Mouse (Mus musculus): Measurements from ENCODE around the gene Retnlg. TPM values are rescaled to one million over a fixed set of nuclear protein-coding genes. Genes with fewer than 3 reads are reported as not detected.
A peak's percentile ranks its signal among the peaks of the same experiment; 100 is the strongest.

Gene Retnlg
- total RNA-seq, 1 experiment = not detected

GRCm38 (mm10) chr16:48869671-48870070, 2.8 kb upstream of the Retnlg start:
- H3K9me3 ChIP-seq (ENCODE audit: control insufficient read depth, insufficient read depth, low read depth, low read length) = no peaks in the 10 kb centered on the region
- in situ Hi-C loops (cut with MboI; ENCODE audit: low sequenced_read_pairs in 2 of 2, unreplicated experiment in 2 of 2) = no loop called here

GRCm38 (mm10) chr16:48871754-48872153, 667 bp upstream of the Retnlg start:
- DNase-seq (ENCODE audit: low read depth, low spot score) = no peak
- Histone ChIP-seq H3K36me3 (ENCODE audit: control insufficient read depth, insufficient read depth, low read length, poor library complexity, severe bottlenecking) (no peaks in the 10 kb centered on the region), H3K9ac (ENCODE audit: insufficient read depth, low read depth, low read length, poor library complexity, severe bottlenecking) (no peak overlapping the region), H3K4me1 (ENCODE audit: control insufficient read depth in 2 of 2, insufficient read depth in 2 of 2, low read length in 2 of 2, poor library complexity in 1 of 2) (peaks cover 0 to 3% of the 10 kb centered on the region in 2 experiments; a peak in 2 of 4 replicates), H3K27ac (ENCODE audit: insufficient read depth, low read depth, low read length, poor library complexity, severe bottlenecking) (no peak overlapping the region), H3K9me3 (ENCODE audit: control insufficient read depth, insufficient read depth, low read depth, low read length) (no peaks in the 10 kb centered on the region), H3K4me3 (ENCODE audit: insufficient read depth in 1 of 2, low read depth in 1 of 2, low read length in 2 of 2, poor library complexity in 1 of 2, severe bottlenecking in 1 of 2) (no peak overlapping the region)
- in situ Hi-C loops (cut with MboI; ENCODE audit: low sequenced_read_pairs in 2 of 2, unreplicated experiment in 2 of 2) = no loop called here
- TF ChIP-seq ZC3H11A (IDR thresholded peaks at IDR 0.05; ENCODE audit: borderline replicate concordance, low read depth, low read length) (no peak), MAFK (IDR thresholded peaks at IDR 0.05; ENCODE audit: insufficient read depth, low read depth, low read length) (no peak), HCFC1 (IDR thresholded peaks at IDR 0.05; ENCODE audit: borderline replicate concordance, insufficient read depth, low read length) (no peak), CHD2 (IDR thresholded peaks at IDR 0.05; ENCODE audit: low read depth, low read length) (no peak), ZNF384 (IDR thresholded peaks at IDR 0.05; ENCODE audit: low read depth, low read length) (no peak)

More at GRCm38 (mm10) chr16:48869671-48870070, 2.8 kb upstream of the Retnlg start:
- H3K9ac ChIP-seq (ENCODE audit: insufficient read depth, low read depth, low read length, poor library complexity, severe bottlenecking) = no peak overlapping the region
- no peaks in the 10 kb centered on the region for H3K36me3 ChIP-seq (ENCODE audit: control insufficient read depth, insufficient read depth, low read length, poor library complexity, severe bottlenecking)
- peaks cover 0 to 3% of the 10 kb centered on the region in 2 experiments; a peak in 2 of 4 replicates for H3K4me1 ChIP-seq (ENCODE audit: control insufficient read depth in 2 of 2, insufficient read depth in 2 of 2, low read length in 2 of 2, poor library complexity in 1 of 2)
- peak; percentile 28 for DNase-seq (ENCODE audit: low read depth, low spot score)
- H3K27ac ChIP-seq (ENCODE audit: insufficient read depth, low read depth, low read length, poor library complexity, severe bottlenecking) = no peak overlapping the region
- no peak for TF ChIP-seq ZC3H11A (IDR thresholded peaks at IDR 0.05; ENCODE audit: borderline replicate concordance, low read depth, low read length)
- no peak for TF ChIP-seq CHD2 (IDR thresholded peaks at IDR 0.05; ENCODE audit: low read depth, low read length)
- no peak for TF ChIP-seq ZNF384 (IDR thresholded peaks at IDR 0.05; ENCODE audit: low read depth, low read length)
- no peak for TF ChIP-seq MAFK (IDR thresholded peaks at IDR 0.05; ENCODE audit: insufficient read depth, low read depth, low read length)
- no peak for TF ChIP-seq HCFC1 (IDR thresholded peaks at IDR 0.05; ENCODE audit: borderline replicate concordance, insufficient read depth, low read length)
- H3K4me3 ChIP-seq (ENCODE audit: insufficient read depth in 1 of 2, low read depth in 1 of 2, low read length in 2 of 2, poor library complexity in 1 of 2, severe bottlenecking in 1 of 2) = no peak overlapping the region

- no peak for TF ChIP-seq ZNF384 (IDR thresholded peaks at IDR 0.05; ENCODE audit: low read depth, low read length)
- no peak for TF ChIP-seq MAFK (IDR thresholded peaks at IDR 0.05; ENCODE audit: insufficient read depth, low read depth, low read length)
- no peak for TF ChIP-seq CHD2 (IDR thresholded peaks at IDR 0.05; ENCODE audit: low read depth, low read length)
- no peak for TF ChIP-seq ZC3H11A (IDR thresholded peaks at IDR 0.05; ENCODE audit: borderline replicate concordance, low read depth, low read length)
- TF ChIP-seq HCFC1 (IDR thresholded peaks at IDR 0.05; ENCODE audit: borderline replicate concordance, insufficient read depth, low read length) = no peak
- H3K9ac ChIP-seq (ENCODE audit: insufficient read depth, low read depth, low read length, poor library complexity, severe bottlenecking) = no peak overlapping the region
- no peaks in the 10 kb centered on the region for H3K9me3 ChIP-seq (ENCODE audit: control insufficient read depth, insufficient read depth, low read depth, low read length)
- in situ Hi-C loops (cut with MboI; ENCODE audit: low sequenced_read_pairs in 2 of 2, unreplicated experiment in 2 of 2) = no loop called here
- no peaks in the 10 kb centered on the region for H3K36me3 ChIP-seq (ENCODE audit: control insufficient read depth, insufficient read depth, low read length, poor library complexity, severe bottlenecking)
- no peak overlapping the region for H3K4me3 ChIP-seq (ENCODE audit: insufficient read depth in 1 of 2, low read depth in 1 of 2, low read length in 2 of 2, poor library complexity in 1 of 2, severe bottlenecking in 1 of 2)
- H3K4me1 ChIP-seq (ENCODE audit: control insufficient read depth in 2 of 2, insufficient read depth in 2 of 2, low read length in 2 of 2, poor library complexity in 1 of 2) = no peaks in the 10 kb centered on the region
- no peak overlapping the region for H3K27ac ChIP-seq (ENCODE audit: insufficient read depth, low read depth, low read length, poor library complexity, severe bottlenecking)
- DNase-seq (ENCODE audit: low read depth, low spot score) = no peak
These were observed 18.3 kb downstream of the Retnlg start for GRCm38 (mm10) chr16:48890733-48891132.

- in situ Hi-C loops (cut with MboI; ENCODE audit: low sequenced_read_pairs in 2 of 2, unreplicated experiment in 2 of 2) = no loop called here
- TF ChIP-seq MAFK (IDR thresholded peaks at IDR 0.05; ENCODE audit: insufficient read depth, low read depth, low read length) = no peak
- no peak for TF ChIP-seq ZC3H11A (IDR thresholded peaks at IDR 0.05; ENCODE audit: borderline replicate concordance, low read depth, low read length)
- TF ChIP-seq ZNF384 (IDR thresholded peaks at IDR 0.05; ENCODE audit: low read depth, low read length) = no peak
- no peak for TF ChIP-seq CHD2 (IDR thresholded peaks at IDR 0.05; ENCODE audit: low read depth, low read length)
- no peak for TF ChIP-seq HCFC1 (IDR thresholded peaks at IDR 0.05; ENCODE audit: borderline replicate concordance, insufficient read depth, low read length)
- Histone ChIP-seq H3K9me3 (ENCODE audit: control insufficient read depth, insufficient read depth, low read depth, low read length) (no peaks in the 10 kb centered on the region), H3K9ac (ENCODE audit: insufficient read depth, low read depth, low read length, poor library complexity, severe bottlenecking) (no peak overlapping the region), H3K4me3 (ENCODE audit: insufficient read depth in 1 of 2, low read depth in 1 of 2, low read length in 2 of 2, poor library complexity in 1 of 2, severe bottlenecking in 1 of 2) (no peak overlapping the region), H3K36me3 (ENCODE audit: control insufficient read depth, insufficient read depth, low read length, poor library complexity, severe bottlenecking) (no peaks in the 10 kb centered on the region), H3K4me1 (ENCODE audit: control insufficient read depth in 2 of 2, insufficient read depth in 2 of 2, low read length in 2 of 2, poor library complexity in 1 of 2) (no peaks in the 10 kb centered on the region), H3K27ac (ENCODE audit: insufficient read depth, low read depth, low read length, poor library complexity, severe bottlenecking) (no peak overlapping the region)
- no peak for DNase-seq (ENCODE audit: low read depth, low spot score)
These were observed 27.4 kb downstream of the Retnlg start for GRCm38 (mm10) chr16:48899868-48900267.

GRCm38 (mm10) chr16:48911184-48911583, 38.8 kb downstream of the Retnlg start:
- Histone ChIP-seq H3K9ac (ENCODE audit: insufficient read depth, low read depth, low read length, poor library complexity, severe bottlenecking) (no peak overlapping the region), H3K27ac (ENCODE audit: insufficient read depth, low read depth, low read length, poor library complexity, severe bottlenecking) (no peak overlapping the region), H3K4me1 (ENCODE audit: control insufficient read depth in 2 of 2, insufficient read depth in 2 of 2, low read length in 2 of 2, poor library complexity in 1 of 2) (no peaks in the 10 kb centered on the region), H3K36me3 (ENCODE audit: control insufficient read depth, insufficient read depth, low read length, poor library complexity, severe bottlenecking) (no peaks in the 10 kb centered on the region), H3K9me3 (ENCODE audit: control insufficient read depth, insufficient read depth, low read depth, low read length) (no peaks in the 10 kb centered on the region), H3K4me3 (ENCODE audit: insufficient read depth in 1 of 2, low read depth in 1 of 2, low read length in 2 of 2, poor library complexity in 1 of 2, severe bottlenecking in 1 of 2) (no peak overlapping the region)
- TF ChIP-seq HCFC1 (IDR thresholded peaks at IDR 0.05; ENCODE audit: borderline replicate concordance, insufficient read depth, low read length) (no peak), ZNF384 (IDR thresholded peaks at IDR 0.05; ENCODE audit: low read depth, low read length) (no peak), MAFK (IDR thresholded peaks at IDR 0.05; ENCODE audit: insufficient read depth, low read depth, low read length) (no peak), ZC3H11A (IDR thresholded peaks at IDR 0.05; ENCODE audit: borderline replicate concordance, low read depth, low read length) (no peak), CHD2 (IDR thresholded peaks at IDR 0.05; ENCODE audit: low read depth, low read length) (no peak)
- in situ Hi-C loops (cut with MboI; ENCODE audit: low sequenced_read_pairs in 2 of 2, unreplicated experiment in 2 of 2) = no loop called here
- DNase-seq (ENCODE audit: low read depth, low spot score) = no peak
